Mouse (Mus musculus): Measurements from ENCODE around the gene H2al1j.

- TF ChIP-seq CTCF (IDR thresholded peaks at IDR 0.05), result no peak
- no peak for TF ChIP-seq EP300 (IDR thresholded peaks at IDR 0.05)
These were observed 46.9 kb upstream of the H2al1j start for GRCm38 (mm10) chrX:11280741-11281140.

Measured in lung, postnatal 0 days (tissue).